Mouse (Mus musculus) stomach, postnatal 0 days (tissue): Measurements from ENCODE around the gene Adpgk. TPM values are rescaled to one million over a fixed set of nuclear protein-coding genes. Genes with fewer than 3 reads are reported as not detected.

Experiments used
- ATAC-seq: fragments of 200-750 bp; cut with Nextera tagmentation; 2 replicates; pipeline ENCODE4 v1.8.0; 2017; ENCODE audit not compliant: low FRiP score, low TSS enrichment
- DNase-seq: peaks from one replicate; pipeline ENCODE4 v3.0.0-alpha.2; 2016; ENCODE audit warnings: low spot score
- H3K27ac ChIP-seq: fragments of 300-500 bp; sonication (generic); replicated peaks from 2 replicates; pipeline ENCODE4 v1.5.1; 2014; ENCODE audit warnings: mild to moderate bottlenecking, control low read depth
- H3K27me3 ChIP-seq: fragments of 300-500 bp; sonication (generic); 2 replicates; pipeline ENCODE4 v1.6.1; 2014; ENCODE audit warnings: low read length; ENCODE audit not compliant: control insufficient read depth, insufficient read depth
- H3K36me3 ChIP-seq: fragments of 300-500 bp; sonication (generic); 2 replicates; pipeline ENCODE4 v1.6.1; 2014; ENCODE audit warnings: low read length, mixed read lengths; ENCODE audit not compliant: control insufficient read depth, insufficient read depth
- H3K4me1 ChIP-seq: fragments of 300-500 bp; sonication (generic); replicated peaks from 2 replicates; pipeline ENCODE4 v1.6.1; 2014; ENCODE audit warnings: antibody characterized with exemption; ENCODE audit not compliant: control insufficient read depth, insufficient read depth
- H3K4me2 ChIP-seq: fragments of 300-500 bp; sonication (generic); replicated peaks from 2 replicates; pipeline ENCODE4 v1.6.1; 2014; ENCODE audit warnings: low read depth, mild to moderate bottlenecking, control low read depth, moderate library complexity
- H3K4me3 ChIP-seq: fragments of 300-500 bp; sonication (generic); 2 replicates; pipeline ENCODE4 v1.5.1; 2014; ENCODE audit warnings: low read depth, low read length, control low read depth
- H3K9ac ChIP-seq: fragments of 300-500 bp; sonication (generic); 2 replicates; pipeline ENCODE4 v1.6.1; 2014; ENCODE audit warnings: mild to moderate bottlenecking, low read length, control low read depth, mixed read lengths
- H3K9me3 ChIP-seq: fragments of 300-500 bp; sonication (generic); 2 replicates; pipeline ENCODE4 v1.6.1; 2016; ENCODE audit warnings: low read length; ENCODE audit not compliant: control insufficient read depth
- CTCF ChIP-seq: IDR thresholded peaks from 2 replicates; pipeline ENCODE4 v1.5.1; 2016; ENCODE audit warnings: antibody characterized with exemption, low read depth, mild to moderate bottlenecking, moderate library complexity
- EP300 ChIP-seq: optimal IDR thresholded peaks from 2 replicates; pipeline ENCODE3; 2016; ENCODE audit warnings: antibody characterized with exemption
- WGBS: fragments of 180-500 bp; shearing (Covaris S2); extraction: QIAGEN DNeasy Blood & Tissue Kit; methylation state at CpG from one replicate; pipeline ENCODE4 v1.1.7; 2014; 5-methylcytosine and 5-hydroxymethylcytosine counted together
- polyA plus RNA-seq: library from polyadenylated mRNA; unstranded; fragments of >200 nt; fragmentation: Nextera tagmentation; extraction: Ambion mirVana; gene quantifications from 2 replicates; pipeline ENCODE4 v1.2.1, GENCODE M21; 2015

Adpgk gene
- polyA plus RNA-seq, 1 experiment from 2014 or later: 14.8 TPM

GRCm38 (mm10) chr9:59292493-59292875 lies 1.1 kb downstream of the Adpgk start:
- no peak for TF ChIP-seq CTCF
- no peak for TF ChIP-seq EP300
- Histone ChIP-seq H3K36me3 (no peaks in the 10 kb centered on the region), H3K4me3 (peak overlapping the region; percentile 89), H3K27me3 (no peaks in the 10 kb centered on the region), H3K27ac (no peak overlapping the region), H3K4me2 (peak overlapping the region; percentile 67), H3K9ac (peak overlapping the region; percentile 88), H3K9me3 (no peaks in the 10 kb centered on the region), H3K4me1 (no peaks in the 10 kb centered on the region)
- DNase-seq (no peak), ATAC-seq (no peak)
- WGBS: 29% methylated on average over 3 of the region's 3 CpGs

GRCm38 (mm10) chr9:59296419-59296818 lies 5.1 kb downstream of the Adpgk start:
- no peak overlapping the region for H3K4me3 ChIP-seq
- H3K4me2 ChIP-seq: no peak overlapping the region
- no peak overlapping the region for H3K9ac ChIP-seq
- DNase-seq: no peak
- no peaks in the 10 kb centered on the region for H3K9me3 ChIP-seq
- TF ChIP-seq CTCF: no peak
- no peak for TF ChIP-seq EP300
- ATAC-seq: no peak
- no peaks in the 10 kb centered on the region for H3K4me1 ChIP-seq
- no peak overlapping the region for H3K27ac ChIP-seq
- H3K36me3 ChIP-seq: no peaks in the 10 kb centered on the region; the same call in 1 of the 2 replicates
- H3K27me3 ChIP-seq: no peaks in the 10 kb centered on the region
- 81% methylated on average over 2 of the region's 2 CpGs for WGBS

DNA sequence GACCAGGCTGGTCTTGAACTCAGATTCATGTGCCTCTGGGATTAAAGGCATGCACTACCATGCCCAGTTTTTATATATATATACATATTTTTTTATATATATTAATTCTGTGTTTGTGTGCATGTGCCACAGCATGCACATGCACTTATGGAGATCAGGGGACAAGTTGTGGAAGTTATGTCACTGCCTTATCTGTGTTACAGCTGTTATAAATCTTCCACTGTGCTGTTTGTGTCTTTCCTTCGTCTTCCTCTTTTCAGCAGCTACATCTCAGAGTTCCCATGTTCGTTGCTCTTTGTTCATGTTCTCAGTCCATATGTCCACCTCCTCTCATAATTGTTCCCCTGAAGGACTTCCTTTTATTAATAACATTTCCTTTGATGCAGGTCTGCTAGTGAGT lies 16.5 kb downstream of the Adpgk start:
- no peak overlapping the region for H3K4me2 ChIP-seq
- TF ChIP-seq CTCF: no peak
- TF ChIP-seq EP300: no peak
- no peak overlapping the region for H3K9ac ChIP-seq
- no peak for DNase-seq
- no peaks in the 10 kb centered on the region for H3K27me3 ChIP-seq
- H3K4me3 ChIP-seq: no peak overlapping the region
- H3K36me3 ChIP-seq: 0 out of 2 replicates have a peak, but pooled peaks cover 3% of the 10 kb centered on the region
- 84% methylated on average over 2 of the region's 2 CpGs for WGBS
- no peaks in the 10 kb centered on the region for H3K4me1 ChIP-seq
- no peak for ATAC-seq
- no peak overlapping the region for H3K27ac ChIP-seq
- no peaks in the 10 kb centered on the region for H3K9me3 ChIP-seq

GRCm38 (mm10) chr9:59310582-59311283 lies 19.4 kb downstream of the Adpgk start:
- Histone ChIP-seq H3K9me3 (no peaks in the 10 kb centered on the region), H3K9ac (no peak overlapping the region), H3K4me1 (no peaks in the 10 kb centered on the region), H3K4me3 (no peak overlapping the region), H3K27me3 (no peaks in the 10 kb centered on the region), H3K36me3 (peaks cover 14% of the 10 kb centered on the region), H3K27ac (peak overlapping the region; percentile 30; the same call in 1 of the 2 replicates), H3K4me2 (no peak overlapping the region)
- ATAC-seq: no peak; the same call in 1 of the 2 replicates
- DNase-seq: no peak
- 70% methylated on average over 8 of the region's 8 CpGs for WGBS
- TF ChIP-seq EP300 (no peak), CTCF (no peak)

DNA sequence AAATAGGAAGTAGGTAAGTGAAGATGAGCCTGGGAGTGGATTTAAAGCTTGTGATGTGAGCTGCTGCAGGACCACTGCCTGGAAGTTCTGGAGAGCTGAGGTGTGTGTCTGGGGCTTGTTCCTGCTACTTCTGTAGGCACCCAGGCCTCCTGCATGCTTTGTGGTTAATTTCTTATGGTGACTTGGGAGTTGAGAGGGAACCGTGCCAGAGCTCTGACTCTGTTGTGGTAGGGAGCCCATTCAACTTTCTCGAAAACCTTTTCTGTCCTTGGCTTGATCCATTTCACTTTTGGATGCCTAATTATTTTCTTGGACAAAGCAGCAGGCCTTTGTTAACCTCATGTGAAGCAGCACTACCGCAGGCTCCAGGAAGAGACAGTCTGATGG lies 19.9 kb downstream of the Adpgk start:
- DNase-seq: no peak
- Histone ChIP-seq H3K4me2 (no peak overlapping the region; the same call in 1 of the 2 replicates), H3K9me3 (no peaks in the 10 kb centered on the region), H3K27me3 (no peaks in the 10 kb centered on the region), H3K4me3 (no peak overlapping the region), H3K4me1 (no peaks in the 10 kb centered on the region), H3K36me3 (peaks cover 14% of the 10 kb centered on the region), H3K27ac (peak overlapping the region; percentile 30; the same call in 1 of the 2 replicates), H3K9ac (no peak overlapping the region)
- TF ChIP-seq EP300 (no peak), CTCF (no peak)
- ATAC-seq: no peak
- 58% methylated on average over 3 of the region's 3 CpGs for WGBS

DNA sequence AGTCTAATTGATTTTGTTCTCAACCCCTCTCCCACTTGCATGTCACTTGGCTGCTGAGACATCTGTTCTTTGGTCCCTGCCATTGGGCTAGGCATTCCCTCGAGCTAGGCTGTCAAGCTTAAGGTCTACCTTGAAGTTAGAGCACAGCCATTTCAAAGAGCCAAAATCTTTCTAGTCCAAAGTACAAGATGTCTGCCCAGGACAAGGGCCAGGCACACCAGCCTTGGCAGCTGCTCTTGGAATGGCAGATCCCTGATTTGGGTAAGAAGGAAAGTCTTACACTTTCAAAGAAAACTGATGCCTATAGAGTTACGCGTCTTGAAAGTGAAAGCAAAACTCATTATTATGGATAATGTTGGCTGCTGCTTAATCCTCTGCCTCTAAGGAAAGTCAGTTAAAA lies 24.8 kb downstream of the Adpgk start:
- H3K9me3 ChIP-seq: no peaks in the 10 kb centered on the region
- DNase-seq: no peak
- H3K4me1 ChIP-seq: no peaks in the 10 kb centered on the region
- peaks cover 14% of the 10 kb centered on the region for H3K36me3 ChIP-seq
- WGBS: 77% methylated on average over 3 of the region's 3 CpGs
- H3K4me2 ChIP-seq: no peak overlapping the region
- ATAC-seq: no peak
- TF ChIP-seq CTCF: no peak
- no peak for TF ChIP-seq EP300
- H3K27me3 ChIP-seq: no peaks in the 10 kb centered on the region
- no peak overlapping the region for H3K27ac ChIP-seq
- no peak overlapping the region for H3K9ac ChIP-seq
- H3K4me3 ChIP-seq: no peak overlapping the region
